Mouse (Mus musculus) Patski (cell line): ENCODE measurements around the gene Egfr. TPM values are rescaled to one million over a fixed set of nuclear protein-coding genes. Genes with fewer than 3 reads are reported as not detected.

Experiments used
- ATAC-seq: fragments of 100-300 bp; one replicate; pipeline ENCODE4 v1.8.0; 2021
- CTCF ChIA-PET: fragments of 350-600 bp; sonication (Branson Sonifier 250); formaldehyde crosslinking; loops from one replicate; lab custom pipeline; 2022; ENCODE audit warnings: inconsistent platforms; lab: Charles Lee
- POLR2A ChIA-PET: fragments of 350-600 bp; sonication (Branson Sonifier 250); formaldehyde crosslinking; loops from one replicate; lab custom pipeline; 2022; ENCODE audit warnings: antibody characterized with exemption, inconsistent platforms; lab: Charles Lee
- DNase-seq: peaks from one replicate; pipeline ENCODE4 v3.0.0-alpha.2; 2011; ENCODE audit warnings: low read depth, low spot score
- H3K27me3 ChIP-seq: fragments of 371-371 bp; one replicate; pipeline ENCODE4 v1.5.1; 2021
- CTCF ChIP-seq: fragments of 100-300 bp; IDR thresholded peaks from one replicate; pipeline ENCODE4 v1.5.1; 2021
- in situ Hi-C: fragments of 300-500 bp; cut with MboI; formaldehyde crosslinking; loops from 3 replicates; pipeline ENCODE4 v1.11.1; 2018; ENCODE audit warnings: low pct_unique_long_range_greater_than_20kb, mixed read lengths
- polyA plus RNA-seq: library from polyadenylated mRNA; unstranded; gene quantifications from one replicate; pipeline ENCODE4 v1.2.3, GENCODE M21; 2021

Egfr gene
- 30.7 TPM for polyA plus RNA-seq

- DNase-seq (no peak), ATAC-seq (peak; percentile 86)
- CTCF ChIA-PET, result no interaction called here
- POLR2A ChIA-PET, result interaction anchor here (0.8 kb wide), 1 partner anchor 68 kb away, joined by 3 read pairs; no protein-coding TSS in a partner anchor
- in situ Hi-C loops, result loop anchor here (5.0 kb wide), 3 partner anchors 115 to 225 kb away; no protein-coding TSS in a partner anchor
- TF ChIP-seq CTCF, result no peak
- H3K27me3 ChIP-seq, result no peaks in the 10 kb centered on the region
Measured at GRCm38 (mm10) chr11:16752007-16752348, at the start of gene Egfr. Gene Egfr (plus strand): TSS chr11:16752203.

- DNase-seq (no peak), ATAC-seq (no peak)
- in situ Hi-C loops, result no loop called here
- POLR2A ChIA-PET, result no interaction called here
- CTCF ChIA-PET, result interaction anchor here (0.9 kb wide), 1 partner anchor 77 kb away, joined by 3 read pairs; no protein-coding TSS in a partner anchor
- H3K27me3 ChIP-seq, result no peaks in the 10 kb centered on the region
- TF ChIP-seq CTCF, result no peak
Measured at GRCm38 (mm10) chr11:16703221-16703620, 48.8 kb upstream of the Egfr start.

- in situ Hi-C loops, result no loop called here
- TF ChIP-seq CTCF, result no peak
- CTCF ChIA-PET, result interaction anchor here (0.7 kb wide), 1 partner anchor 23 kb away, joined by 3 read pairs; no protein-coding TSS in a partner anchor
- DNase-seq (no peak), ATAC-seq (no peak)
- H3K27me3 ChIP-seq, result no peaks in the 10 kb centered on the region
- POLR2A ChIA-PET, result no interaction called here
Measured at GRCm38 (mm10) chr11:16735083-16735644, 16.8 kb upstream of the Egfr start.

GRCm38 (mm10) chr11:16737323-16737722, 14.7 kb upstream of the Egfr start:
- DNase-seq (no peak), ATAC-seq (no peak)
- in situ Hi-C loops, result no loop called here
- POLR2A ChIA-PET, result no interaction called here
- TF ChIP-seq CTCF, result no peak
- no peaks in the 10 kb centered on the region for H3K27me3 ChIP-seq
- CTCF ChIA-PET, result no interaction called here

GRCm38 (mm10) chr11:16738691-16739090, 13.3 kb upstream of the Egfr start:
- no peak for TF ChIP-seq CTCF
- DNase-seq (no peak), ATAC-seq (no peak)
- ChIA-PET CTCF (interaction anchor here (0.7 to 1.4 kb wide), 3 partner anchors 20 to 137 kb away, joined by 3 to 5 read pairs (median 3); no protein-coding TSS in a partner anchor), POLR2A (no interaction called here)
- in situ Hi-C loops, result no loop called here
- no peaks in the 10 kb centered on the region for H3K27me3 ChIP-seq

GRCm38 (mm10) chr11:16739155-16739554, 12.8 kb upstream of the Egfr start:
- CTCF ChIA-PET, result interaction anchor here (0.9 to 1.4 kb wide), 2 partner anchors 21 to 136 kb away, joined by 3 to 5 read pairs; no protein-coding TSS in a partner anchor
- POLR2A ChIA-PET, result no interaction called here
- no peak for TF ChIP-seq CTCF
- H3K27me3 ChIP-seq, result no peaks in the 10 kb centered on the region
- no peak for ATAC-seq
- in situ Hi-C loops, result no loop called here
- no peak for DNase-seq

GRCm38 (mm10) chr11:16740691-16741611, 11.1 kb upstream of the Egfr start:
- POLR2A ChIA-PET, result interaction anchor here (0.6 to 1.4 kb wide), 2 partner anchors 91 to 148 kb away, joined by 4 to 8 read pairs; no protein-coding TSS in a partner anchor
- ATAC-seq, result no peak
- H3K27me3 ChIP-seq, result no peaks in the 10 kb centered on the region
- no peak for DNase-seq
- no peak for TF ChIP-seq CTCF
- in situ Hi-C loops, result no loop called here
- CTCF ChIA-PET, result no interaction called here

GRCm38 (mm10) chr11:16742251-16742650, 9.8 kb upstream of the Egfr start:
- ATAC-seq, result no peak
- TF ChIP-seq CTCF, result no peak
- ChIA-PET POLR2A (interaction anchor here (1.4 kb wide), 1 partner anchor 149 kb away, joined by 8 read pairs; no protein-coding TSS in a partner anchor), CTCF (no interaction called here)
- no peak for DNase-seq
- no peaks in the 10 kb centered on the region for H3K27me3 ChIP-seq
- in situ Hi-C loops, result no loop called here

GRCm38 (mm10) chr11:16742821-16743220, 9.2 kb upstream of the Egfr start:
- in situ Hi-C loops, result no loop called here
- no peak for TF ChIP-seq CTCF

GRCm38 (mm10) chr11:16751457-16751982, 483 bp upstream of the Egfr start:
- ChIA-PET CTCF (interaction anchor here (0.9 kb wide), 1 partner anchor 45 kb away, joined by 3 read pairs; no protein-coding TSS in a partner anchor), POLR2A (no interaction called here)
- no peaks in the 10 kb centered on the region for H3K27me3 ChIP-seq
- TF ChIP-seq CTCF, result no peak
- ATAC-seq (no peak), DNase-seq (no peak)
- in situ Hi-C loops, result loop anchor here (5.0 kb wide), 3 partner anchors 116 to 224 kb away; no protein-coding TSS in a partner anchor

More at GRCm38 (mm10) chr11:16742821-16743220, 9.2 kb upstream of the Egfr start:
- ATAC-seq (no peak), DNase-seq (no peak)
- ChIA-PET POLR2A (interaction anchor here (0.6 to 1.4 kb wide), 2 partner anchors 18 to 149 kb away, joined by 4 to 8 read pairs; no protein-coding TSS in a partner anchor), CTCF (no interaction called here)
- no peaks in the 10 kb centered on the region for H3K27me3 ChIP-seq
